Mouse (Mus musculus): ENCODE results near the gene Rptor.

DNA sequence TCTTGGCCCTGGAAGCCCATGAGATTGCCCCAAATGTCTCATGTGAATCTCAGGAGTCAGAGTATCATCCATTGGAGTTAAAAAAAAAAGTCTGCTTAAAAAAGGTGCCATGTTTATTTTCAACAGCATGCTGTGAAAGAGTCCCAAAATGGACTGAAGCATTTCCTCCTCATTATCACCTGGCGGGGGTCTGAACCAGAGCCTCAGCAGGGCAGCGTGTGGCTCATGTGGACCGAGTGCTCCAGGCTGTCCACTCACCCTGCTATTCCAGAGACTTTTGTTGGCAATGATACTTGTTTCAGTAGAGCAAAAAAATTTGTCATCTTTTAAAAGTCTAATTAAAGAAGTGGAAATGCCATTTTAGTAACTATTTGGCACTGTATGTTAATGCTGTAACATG lies 9.5 kb downstream of the Rptor start:
- TF ChIP-seq CTCF (IDR thresholded peaks at IDR 0.05; ENCODE audit: low read depth, low read length) = no peak
- TF ChIP-seq POLR2A (IDR thresholded peaks at IDR 0.05; ENCODE audit: extremely low read depth, insufficient read depth, low read length) = no peak

All from liver, adult 2 months (tissue).